Mouse (Mus musculus) kidney, embryonic 14.5 days (tissue): ENCODE measurements at regions not wholly inside any gene's neighbourhood (a gene's known extent, or its start where the extent isn't known, plus 50 kb on each side); places are given as distances from the start of the nearest gene placed in this dataset.

Experiments used
- ATAC-seq: fragments of 200-750 bp; cut with Nextera tagmentation; 2 replicates; pipeline ENCODE4 v1.8.0; 2017; ENCODE audit warnings: moderate number of reproducible peaks, mild to moderate bottlenecking, moderate TSS enrichment, moderate library complexity; ENCODE audit not compliant: low FRiP score, low TSS enrichment
- H3K27ac ChIP-seq: fragments of 300-500 bp; sonication (generic); 2 replicates; pipeline ENCODE4 v1.5.1; 2014; ENCODE audit warnings: low read depth, mild to moderate bottlenecking, low read length, moderate library complexity, mixed read lengths
- H3K27me3 ChIP-seq: fragments of 300-500 bp; sonication (generic); 2 replicates; pipeline ENCODE4 v1.6.1; 2014; ENCODE audit warnings: mild to moderate bottlenecking, low read length; ENCODE audit not compliant: control insufficient read depth, insufficient read depth
- H3K36me3 ChIP-seq: fragments of 300-500 bp; sonication (generic); 2 replicates; pipeline ENCODE4 v1.6.1; 2014; ENCODE audit warnings: low read length, mixed read lengths; ENCODE audit not compliant: control insufficient read depth, insufficient read depth
- H3K4me1 ChIP-seq: fragments of 300-500 bp; sonication (generic); 2 replicates; pipeline ENCODE4 v1.6.1; 2014; ENCODE audit warnings: low read length, mixed read lengths; ENCODE audit not compliant: control insufficient read depth, insufficient read depth
- H3K4me2 ChIP-seq: fragments of 300-500 bp; sonication (generic); replicated peaks from 2 replicates; pipeline ENCODE4 v1.6.1; 2014; ENCODE audit warnings: low read depth, mild to moderate bottlenecking, low read length
- H3K4me3 ChIP-seq: fragments of 300-500 bp; sonication (generic); 2 replicates; pipeline ENCODE4 v1.5.1; 2014; ENCODE audit warnings: mild to moderate bottlenecking, low read length
- H3K9ac ChIP-seq: fragments of 300-500 bp; sonication (generic); 2 replicates; pipeline ENCODE4 v1.6.1; 2014; ENCODE audit warnings: low read depth, mild to moderate bottlenecking, low read length, moderate library complexity
- H3K9me3 ChIP-seq: fragments of 300-500 bp; sonication (generic); 2 replicates; pipeline ENCODE4 v1.6.1; 2016; ENCODE audit warnings: low read length; ENCODE audit not compliant: control insufficient read depth
- WGBS: fragments of 180-500 bp; shearing (Covaris S2); extraction: QIAGEN DNeasy Blood & Tissue Kit; methylation state at CpG from one replicate; pipeline ENCODE4 v1.1.7; 2014; 5-methylcytosine and 5-hydroxymethylcytosine counted together

DNA sequence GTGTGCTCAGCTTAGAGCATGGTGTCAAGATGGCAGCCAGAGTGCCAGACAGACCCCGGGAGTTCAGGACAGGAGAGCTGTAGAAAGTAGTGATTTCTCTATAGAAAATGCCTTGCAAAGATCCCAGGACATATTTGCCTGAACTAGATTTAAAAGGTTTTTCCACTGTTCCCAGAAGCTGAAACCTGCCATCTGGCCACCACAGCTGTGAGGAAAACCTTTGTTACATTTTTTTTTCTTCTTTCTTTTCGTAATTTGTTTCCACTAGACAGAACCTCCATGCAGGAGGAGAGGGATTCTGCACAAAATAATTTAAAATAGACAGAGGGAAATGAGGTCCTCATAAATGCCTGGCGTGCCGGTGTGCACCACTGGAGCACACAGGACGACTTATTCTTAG lies 489.6 kb downstream of the Etnk1 start:
- no peak overlapping the region for H3K9ac ChIP-seq
- no peaks in the 10 kb centered on the region for H3K27me3 ChIP-seq
- H3K4me1 ChIP-seq: no peaks in the 10 kb centered on the region
- H3K4me2 ChIP-seq: no peak overlapping the region
- ATAC-seq: no peak
- no peaks in the 10 kb centered on the region for H3K36me3 ChIP-seq
- no peak overlapping the region for H3K27ac ChIP-seq
- H3K4me3 ChIP-seq: no peak overlapping the region
- peaks cover 7% of the 10 kb centered on the region; the same call in 1 of the 2 replicates for H3K9me3 ChIP-seq
- 77% methylated on average over 5 of the region's 5 CpGs for WGBS

DNA sequence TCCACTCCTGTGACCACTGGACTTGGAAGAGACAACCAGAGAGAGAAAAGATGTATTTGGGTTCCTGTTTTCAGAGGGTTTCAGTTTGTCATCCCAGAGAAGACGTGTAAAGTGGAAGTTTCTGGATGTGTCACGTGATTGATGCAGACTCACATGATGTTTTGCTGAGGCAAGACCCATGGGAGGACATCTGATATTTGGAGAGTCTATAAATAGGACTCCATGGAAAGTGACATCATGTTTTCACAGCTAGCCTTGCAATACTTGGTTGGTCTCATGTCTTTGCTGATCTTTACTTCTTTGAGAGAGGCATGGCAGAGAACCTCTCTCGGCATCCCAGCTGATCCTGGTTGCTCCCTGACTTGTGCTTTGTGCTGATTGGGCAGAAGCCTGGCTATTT lies 493.8 kb downstream of the Etnk1 start:
- Histone ChIP-seq H3K4me2 (no peak overlapping the region), H3K4me1 (no peaks in the 10 kb centered on the region), H3K27me3 (no peaks in the 10 kb centered on the region), H3K9ac (no peak overlapping the region), H3K4me3 (no peak overlapping the region), H3K27ac (no peak overlapping the region), H3K9me3 (no peaks in the 10 kb centered on the region), H3K36me3 (no peaks in the 10 kb centered on the region)
- ATAC-seq: no peak
- 72% methylated on average over 3 of the region's 3 CpGs for WGBS

DNA sequence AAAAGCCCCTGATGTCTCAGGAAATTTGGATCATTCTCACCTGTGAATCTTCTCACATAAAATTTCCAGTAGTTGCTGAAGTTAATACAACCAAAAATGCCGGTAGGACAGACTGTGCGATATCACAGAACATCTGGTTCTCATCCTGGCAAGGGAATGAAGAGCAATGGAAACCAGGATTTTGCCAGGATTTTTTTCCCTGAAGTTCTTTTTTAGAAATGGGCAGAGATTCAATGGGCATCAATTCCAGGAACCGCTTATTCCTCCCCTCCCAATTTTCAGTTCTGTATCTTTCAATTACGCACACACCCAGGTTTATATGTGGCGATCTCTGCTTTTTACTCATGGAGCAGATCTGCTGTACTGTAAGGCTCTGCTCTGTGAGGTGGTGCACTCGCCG lies 496.3 kb downstream of the Etnk1 start:
- no peak overlapping the region for H3K4me2 ChIP-seq
- H3K4me3 ChIP-seq: no peak overlapping the region
- H3K27me3 ChIP-seq: no peaks in the 10 kb centered on the region
- no peak overlapping the region for H3K9ac ChIP-seq
- no peaks in the 10 kb centered on the region; the same call in 1 of the 2 replicates for H3K9me3 ChIP-seq
- 89% methylated on average over 7 of the region's 7 CpGs for WGBS
- no peak overlapping the region for H3K27ac ChIP-seq
- no peaks in the 10 kb centered on the region for H3K36me3 ChIP-seq
- ATAC-seq: no peak
- H3K4me1 ChIP-seq: no peaks in the 10 kb centered on the region

DNA sequence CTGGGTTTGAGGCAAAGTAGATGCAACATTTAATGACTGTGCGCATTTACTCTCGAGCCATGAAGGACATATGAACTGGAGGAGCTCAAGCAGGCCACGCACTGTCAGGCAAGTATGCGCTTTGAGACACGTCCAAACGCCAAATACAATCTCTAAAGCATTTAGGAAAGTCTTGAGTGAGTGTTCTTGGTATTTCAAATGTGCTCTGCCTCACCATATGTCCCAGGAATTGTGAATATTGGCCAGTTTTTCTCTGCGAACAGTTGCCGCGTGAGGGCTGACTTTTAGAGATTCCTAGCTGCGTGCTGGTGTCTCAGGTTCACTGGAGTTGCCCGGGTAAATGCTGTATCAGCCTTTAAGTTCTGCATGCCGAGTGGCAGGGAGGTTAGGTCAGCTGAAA lies 498.4 kb downstream of the Etnk1 start:
- no peaks in the 10 kb centered on the region; the same call in 1 of the 2 replicates for H3K9me3 ChIP-seq
- 87% methylated on average over 12 of the region's 12 CpGs for WGBS
- H3K27me3 ChIP-seq: no peaks in the 10 kb centered on the region
- ATAC-seq: no peak
- H3K27ac ChIP-seq: no peak overlapping the region
- no peaks in the 10 kb centered on the region for H3K36me3 ChIP-seq
- no peak overlapping the region for H3K4me3 ChIP-seq
- no peak overlapping the region for H3K4me2 ChIP-seq
- H3K4me1 ChIP-seq: no peaks in the 10 kb centered on the region
- no peak overlapping the region for H3K9ac ChIP-seq

DNA sequence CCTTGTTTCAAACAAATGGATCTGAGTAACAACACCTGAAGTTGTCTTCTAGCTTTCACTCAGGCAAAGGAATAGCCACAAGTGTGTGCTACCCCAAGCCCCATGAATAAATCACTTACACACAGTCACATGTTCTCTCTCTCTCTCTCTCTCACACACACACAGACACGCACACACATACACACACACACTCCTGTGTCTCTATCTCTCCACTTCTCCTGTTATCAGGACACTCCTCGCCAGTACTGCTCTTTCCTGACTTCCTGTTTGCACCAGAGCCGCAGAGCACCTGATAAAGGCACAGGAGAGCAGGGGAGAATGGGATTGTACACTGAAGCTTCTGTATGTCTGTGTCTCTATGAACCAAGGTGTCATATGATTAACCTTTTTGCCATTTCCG lies 501.5 kb downstream of the Etnk1 start:
- Histone ChIP-seq H3K9ac (no peak overlapping the region), H3K4me3 (no peak overlapping the region), H3K4me2 (no peak overlapping the region), H3K27me3 (no peaks in the 10 kb centered on the region), H3K4me1 (no peaks in the 10 kb centered on the region), H3K27ac (no peak overlapping the region), H3K9me3 (no peaks in the 10 kb centered on the region; the same call in 1 of the 2 replicates), H3K36me3 (no peaks in the 10 kb centered on the region)
- 85% methylated on average over 4 of the region's 4 CpGs for WGBS
- ATAC-seq: no peak

DNA sequence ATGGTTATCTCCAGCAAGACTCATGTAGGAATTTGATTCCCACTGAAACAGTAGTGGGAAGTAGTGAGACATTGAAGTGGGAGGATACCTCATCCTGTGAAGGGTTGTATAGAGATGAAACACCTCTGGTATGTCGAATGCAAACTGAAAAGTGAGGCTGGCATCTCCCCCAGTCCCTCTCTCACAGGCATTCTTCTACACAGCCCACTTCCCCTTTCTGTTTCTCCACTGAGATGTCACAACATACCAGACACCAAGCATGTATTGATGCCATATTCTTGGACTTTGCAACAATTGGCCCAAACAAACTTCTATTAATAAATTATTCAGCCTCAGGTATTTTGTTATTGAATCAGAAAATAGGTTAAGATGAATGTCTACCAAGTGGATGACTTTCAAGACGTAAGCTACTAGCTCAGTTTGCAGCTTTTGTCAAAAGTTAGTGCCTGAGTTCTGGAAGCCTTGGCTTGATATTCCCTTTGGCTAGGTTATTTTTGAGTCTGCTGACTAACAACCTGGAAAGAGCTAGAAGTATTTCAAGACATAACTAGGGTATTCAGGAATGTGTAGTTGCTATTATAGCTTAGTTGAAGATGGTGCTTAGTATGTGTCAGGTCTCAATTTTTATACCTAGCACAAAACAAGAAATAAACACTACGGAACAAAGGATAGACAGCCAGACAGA lies 502.6 kb downstream of the Etnk1 start:
- Histone ChIP-seq H3K9me3 (no peaks in the 10 kb centered on the region; the same call in 1 of the 2 replicates), H3K4me3 (no peak overlapping the region), H3K4me2 (no peak overlapping the region), H3K36me3 (no peaks in the 10 kb centered on the region), H3K27ac (no peak overlapping the region), H3K27me3 (no peaks in the 10 kb centered on the region), H3K4me1 (no peaks in the 10 kb centered on the region), H3K9ac (no peak overlapping the region)
- 75% methylated on average over 3 of the region's 3 CpGs for WGBS
- no peak for ATAC-seq

DNA sequence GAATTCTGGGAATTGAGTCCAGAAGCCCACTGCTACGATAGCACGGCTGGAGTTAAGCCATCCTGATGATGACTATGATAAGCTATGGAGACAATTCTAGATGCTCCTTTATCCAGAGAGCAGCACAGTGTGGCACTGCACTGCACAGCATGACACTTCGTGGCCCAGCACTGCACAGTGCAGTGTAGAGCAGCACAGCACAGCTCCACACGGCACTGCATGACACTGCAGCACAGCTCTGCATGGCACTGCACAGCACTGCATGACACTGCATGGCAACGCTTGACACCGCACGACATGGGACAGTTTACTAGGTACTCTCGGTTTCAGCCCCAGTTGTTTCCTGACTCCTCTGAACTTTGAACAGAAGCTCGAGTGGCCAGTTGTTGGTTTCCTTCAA lies 523.1 kb downstream of the Etnk1 start:
- H3K4me3 ChIP-seq: no peak overlapping the region
- H3K36me3 ChIP-seq: no peaks in the 10 kb centered on the region
- no peak overlapping the region for H3K27ac ChIP-seq
- 89% methylated on average over 9 of the region's 9 CpGs for WGBS
- H3K4me1 ChIP-seq: no peaks in the 10 kb centered on the region
- ATAC-seq: no peak
- no peak overlapping the region for H3K4me2 ChIP-seq
- no peaks in the 10 kb centered on the region for H3K27me3 ChIP-seq
- no peaks in the 10 kb centered on the region for H3K9me3 ChIP-seq
- no peak overlapping the region for H3K9ac ChIP-seq

DNA sequence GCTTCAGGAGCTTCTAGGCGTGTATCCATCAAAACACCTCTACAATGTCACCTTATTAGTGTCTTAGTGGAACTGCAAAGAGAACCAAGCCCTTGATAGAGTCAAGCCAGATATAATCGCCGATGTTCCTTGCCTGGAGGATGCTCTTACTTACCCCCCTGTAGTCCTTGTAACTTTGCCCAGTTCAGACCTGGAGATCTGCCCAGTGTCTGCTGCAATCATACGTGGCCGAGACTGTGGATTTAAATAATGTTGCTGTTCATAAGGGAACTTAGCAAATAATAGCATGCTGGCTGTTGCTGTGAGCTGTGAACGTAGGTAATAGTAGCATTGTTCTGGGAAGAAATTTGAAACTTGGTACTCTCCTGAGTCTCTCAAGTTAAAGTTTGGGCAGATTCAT lies 523.8 kb downstream of the Etnk1 start:
- Histone ChIP-seq H3K27me3 (no peaks in the 10 kb centered on the region), H3K4me1 (no peaks in the 10 kb centered on the region), H3K4me2 (no peak overlapping the region), H3K27ac (no peak overlapping the region), H3K36me3 (no peaks in the 10 kb centered on the region), H3K4me3 (no peak overlapping the region), H3K9me3 (no peaks in the 10 kb centered on the region), H3K9ac (no peak overlapping the region)
- ATAC-seq: no peak
- WGBS: 79% methylated on average over 6 of the region's 6 CpGs

DNA sequence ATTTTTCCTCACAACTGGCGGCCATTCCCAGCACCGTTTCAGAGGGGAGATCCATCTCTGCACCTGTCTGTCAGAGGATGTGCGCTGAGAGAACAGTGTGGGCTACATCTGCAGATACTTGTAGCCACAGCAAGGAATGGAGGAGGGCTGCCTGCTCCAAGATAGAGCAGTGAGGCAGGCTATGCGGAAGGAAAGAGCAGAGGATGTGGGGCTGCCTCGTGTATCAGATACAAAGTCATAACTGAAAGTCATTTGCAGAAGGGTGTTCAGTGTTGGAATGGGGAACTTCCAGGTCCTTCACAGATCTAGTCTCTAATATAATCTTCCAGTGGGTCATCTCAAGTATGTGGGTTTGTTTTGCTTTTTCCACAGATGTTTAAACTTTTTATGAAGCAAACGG lies 531.0 kb downstream of the Etnk1 start:
- no peak for ATAC-seq
- H3K27me3 ChIP-seq: no peaks in the 10 kb centered on the region
- H3K4me2 ChIP-seq: no peak overlapping the region
- H3K4me3 ChIP-seq: no peak overlapping the region
- H3K4me1 ChIP-seq: no peaks in the 10 kb centered on the region
- WGBS: 58% methylated on average over 6 of the region's 6 CpGs
- no peaks in the 10 kb centered on the region for H3K9me3 ChIP-seq
- no peak overlapping the region for H3K27ac ChIP-seq
- no peaks in the 10 kb centered on the region for H3K36me3 ChIP-seq
- no peak overlapping the region for H3K9ac ChIP-seq
